Mouse (Mus musculus) regulatory T cell (primary cell): ENCODE measurements around the gene Tnni2.

Experiments used
- in situ Hi-C: fragments of 300-600 bp; cut with MboI, MseI; formaldehyde crosslinking; loops from one replicate; pipeline ENCODE4 v1.15.1; 2025; ENCODE audit warnings: high pct_unique_total_duplicates

The Tnni2 gene

GRCm38 (mm10) chr7:142458676-142459298 lies 17.2 kb downstream of the Tnni2 start:
- in situ Hi-C loops = no loop called here

DNA sequence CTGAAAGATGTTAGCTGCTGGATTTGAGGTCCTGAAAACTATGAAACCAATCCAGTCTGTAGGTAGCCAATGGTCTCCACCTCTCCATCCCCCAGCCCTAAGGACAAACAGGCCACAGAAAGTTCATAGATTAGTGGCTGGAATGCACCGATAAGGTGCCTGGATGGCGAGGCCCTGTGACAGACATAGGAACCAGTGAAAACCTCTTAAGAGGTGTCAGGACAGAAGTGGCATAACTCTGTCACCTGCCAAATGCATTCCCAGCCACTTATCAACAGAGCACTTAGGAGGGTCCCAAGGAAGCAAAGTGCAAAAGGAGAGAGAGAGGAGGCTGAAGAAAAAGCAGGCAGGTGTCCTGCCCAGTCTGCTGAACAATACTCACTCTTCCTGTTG lies 17.7 kb downstream of the Tnni2 start:
- in situ Hi-C loops = no loop called here

DNA sequence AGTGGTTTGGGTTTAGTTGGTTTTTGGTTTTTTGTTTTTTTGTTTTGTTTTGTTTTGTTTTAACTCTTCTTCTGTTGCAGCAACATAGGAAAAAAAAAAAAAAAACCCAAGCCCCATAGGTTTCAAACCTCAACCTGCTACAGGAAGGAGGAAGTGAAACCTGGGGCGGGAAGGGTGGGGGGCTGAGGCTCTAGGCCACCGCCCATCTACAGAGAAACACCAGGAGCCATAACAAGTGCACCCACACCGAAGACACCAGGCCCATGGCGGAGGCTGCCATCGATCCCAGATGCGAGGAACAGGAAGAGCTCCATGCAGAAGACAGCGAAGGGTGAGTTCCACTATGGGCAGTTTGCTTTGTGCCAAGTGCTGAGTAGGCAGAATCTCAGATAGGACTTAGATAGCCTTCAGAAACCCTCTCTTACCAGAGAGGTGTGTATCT lies 19.0 kb downstream of the Tnni2 start, which contains the start of gene Lsp1:
TSS of gene Lsp1 (plus strand) at position 174 of the 442 bp plus-strand sequence.
- in situ Hi-C loops = loop anchor here (5.0 kb wide), 1 partner anchor 73 kb away; the partner anchor contains the start of gene Ctsd

GRCm38 (mm10) chr7:142461446-142461845 lies 19.8 kb downstream of the Tnni2 start:
- in situ Hi-C loops = loop anchor here (5.0 kb wide), 1 partner anchor 74 kb away; the partner anchor contains the start of gene Ctsd

GRCm38 (mm10) chr7:142462190-142462589 lies 20.6 kb downstream of the Tnni2 start:
- in situ Hi-C loops = loop anchor here (5.0 kb wide), 1 partner anchor 75 kb away; the partner anchor contains the start of gene Ctsd

GRCm38 (mm10) chr7:142462594-142463078 lies 21.0 kb downstream of the Tnni2 start:
- in situ Hi-C loops = loop anchor here (5.0 kb wide), 1 partner anchor 75 kb away; the partner anchor contains the start of gene Ctsd

DNA sequence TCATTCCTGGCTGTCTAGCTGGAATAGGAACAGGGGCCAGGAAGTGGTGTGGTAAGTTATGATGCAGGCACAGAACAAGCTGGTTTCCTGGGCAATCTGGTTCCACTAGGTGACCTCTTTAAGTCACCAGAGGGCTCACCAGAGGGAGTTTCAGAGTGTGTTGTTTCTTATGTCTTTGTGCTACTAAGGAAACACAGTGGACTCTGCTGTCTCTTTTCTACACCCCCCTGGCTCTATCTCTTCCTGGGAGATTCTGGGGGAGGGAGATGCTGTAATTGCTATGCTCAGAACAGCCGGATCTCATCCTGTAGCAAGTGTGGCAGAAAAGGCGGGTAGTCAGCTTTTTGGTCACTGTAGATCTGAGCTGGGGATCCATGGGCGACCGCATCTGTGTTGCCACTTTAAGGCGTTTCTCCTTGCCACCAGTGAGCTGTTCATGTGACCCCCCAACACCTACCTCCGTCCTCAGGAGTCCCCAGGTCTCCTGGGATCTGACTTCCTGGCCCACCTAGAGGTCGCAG lies 28.6 kb downstream of the Tnni2 start:
- in situ Hi-C loops = no loop called here

DNA sequence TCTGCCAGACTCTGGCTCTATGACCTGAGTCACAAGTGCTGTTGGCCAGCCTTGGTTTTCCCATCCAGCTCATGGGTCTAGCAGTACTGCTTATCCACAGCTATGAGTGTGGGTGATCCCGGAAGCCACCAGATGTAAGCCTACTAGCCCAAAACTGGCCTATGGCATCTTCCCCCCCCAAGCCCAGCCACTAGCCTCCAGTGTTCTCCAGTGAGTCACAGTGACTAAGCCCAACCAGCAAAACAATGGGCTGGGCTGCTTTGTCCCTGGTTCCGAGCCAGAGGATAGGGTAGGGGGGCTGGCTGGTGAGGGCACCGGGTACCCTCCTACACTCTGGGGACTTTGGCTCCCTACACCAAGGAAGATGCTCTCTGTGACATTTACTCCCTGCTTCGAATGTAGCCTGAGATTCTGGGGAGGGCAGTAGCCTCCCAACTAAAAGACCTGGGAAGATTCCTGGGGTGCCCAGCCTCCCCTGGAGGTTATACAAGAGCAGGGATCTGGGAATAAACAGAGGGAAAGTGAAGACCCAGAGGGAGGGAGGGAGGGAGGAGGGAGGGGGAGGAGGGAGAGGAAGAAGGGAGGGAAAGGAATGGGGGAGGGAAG lies 29.3 kb downstream of the Tnni2 start:
- in situ Hi-C loops = no loop called here

GRCm38 (mm10) chr7:142471414-142471861 lies 29.8 kb downstream of the Tnni2 start:
- in situ Hi-C loops = no loop called here

DNA sequence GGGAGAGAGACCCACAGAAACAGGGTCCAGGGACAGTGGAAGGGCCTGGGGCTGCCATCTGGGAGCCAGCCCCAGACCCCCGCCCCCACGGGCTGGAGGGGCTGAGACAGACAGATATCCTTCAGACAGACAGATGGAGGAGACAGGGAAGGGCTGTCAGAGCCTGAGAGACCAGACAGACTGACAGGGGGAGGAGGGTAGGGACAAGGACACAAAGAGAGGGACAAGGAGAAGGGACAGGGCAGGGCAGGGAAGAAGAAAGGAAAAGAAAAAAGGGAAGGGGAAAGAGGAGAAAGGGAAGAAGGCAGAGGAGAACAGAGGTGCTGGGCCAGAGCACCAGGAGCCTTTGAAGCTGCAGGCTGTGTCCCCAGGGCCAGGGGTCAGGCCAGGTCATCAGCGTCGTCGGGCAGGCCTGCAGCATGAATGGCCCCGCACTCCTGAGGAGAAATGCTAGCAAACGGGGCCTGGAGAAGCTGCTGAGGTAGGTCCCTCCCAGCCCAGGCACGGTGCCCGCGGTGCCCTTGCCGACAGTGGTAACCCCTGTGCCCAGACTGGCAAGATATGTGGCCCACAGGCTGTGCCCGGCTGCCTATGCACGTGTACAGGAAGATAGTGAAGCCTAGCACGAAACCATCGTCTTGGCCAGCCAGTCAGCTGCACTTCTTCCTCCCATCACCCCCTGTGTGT lies 30.4 kb downstream of the Tnni2 start:
- in situ Hi-C loops = no loop called here

GRCm38 (mm10) chr7:142472936-142473335 lies 31.3 kb downstream of the Tnni2 start:
- in situ Hi-C loops = no loop called here

DNA sequence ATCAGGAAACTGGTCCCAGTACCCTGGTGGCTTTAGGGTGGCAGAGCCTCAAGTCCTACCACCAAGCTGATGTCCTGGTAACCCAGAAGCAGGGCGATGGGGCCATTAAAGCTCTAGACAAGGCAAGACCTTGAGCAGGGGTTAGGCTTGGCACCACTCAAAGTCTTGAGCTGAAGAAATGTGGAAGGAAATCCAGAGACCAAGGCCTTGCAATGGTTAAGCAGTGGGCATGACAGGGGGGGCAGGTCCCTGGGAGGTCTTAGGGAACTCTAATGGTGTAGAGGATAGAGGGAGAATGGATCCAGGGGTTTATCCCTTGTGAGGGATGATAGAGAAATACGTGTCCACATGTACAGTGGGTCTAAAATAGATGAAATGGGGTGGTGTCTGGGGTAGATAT lies 31.9 kb downstream of the Tnni2 start:
- in situ Hi-C loops = no loop called here

- in situ Hi-C loops = no loop called here
Measured at GRCm38 (mm10) chr7:142474799-142475198, 33.2 kb downstream of the Tnni2 start.

DNA sequence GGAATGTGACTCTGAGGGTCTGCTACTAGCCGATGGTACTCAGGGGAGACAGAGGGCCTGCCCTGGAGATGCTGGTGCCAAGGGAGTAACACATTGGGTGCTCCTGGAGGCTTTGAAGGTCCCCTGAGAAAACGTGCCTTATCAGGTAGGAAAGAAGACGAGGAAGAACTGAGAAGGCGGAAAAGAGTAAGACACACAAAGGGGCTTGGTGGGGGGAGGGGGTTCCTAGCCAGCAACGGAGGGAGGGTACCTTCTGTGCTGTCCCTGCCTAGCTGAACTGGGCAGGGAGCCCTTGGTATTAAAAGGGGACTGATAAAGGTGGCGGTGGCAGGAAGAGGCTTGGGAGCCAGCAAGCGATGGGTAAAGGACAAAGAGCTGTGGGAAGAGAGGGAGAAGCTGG lies 34.0 kb downstream of the Tnni2 start:
- in situ Hi-C loops = no loop called here

DNA sequence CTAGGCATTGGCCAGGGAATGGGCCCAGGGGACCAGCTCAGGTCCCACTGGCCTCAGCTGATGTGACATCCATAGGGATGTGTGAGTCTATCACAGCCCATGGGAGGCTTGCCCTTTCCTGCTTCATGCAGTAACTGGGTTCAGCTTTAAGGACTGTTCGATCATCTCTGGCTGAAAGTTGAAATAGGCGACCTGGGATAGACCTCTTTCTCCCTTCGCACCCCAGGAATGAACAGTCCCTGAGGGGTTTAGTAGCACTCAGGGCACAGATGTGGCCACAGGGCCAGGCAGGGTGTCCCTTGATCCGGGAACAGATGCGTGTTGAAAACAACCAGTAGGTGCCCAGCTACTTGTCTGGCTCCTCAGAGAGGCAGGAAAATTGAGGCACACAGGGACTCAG lies 34.7 kb downstream of the Tnni2 start:
- in situ Hi-C loops = no loop called here

GRCm38 (mm10) chr7:142476795-142477452 lies 35.3 kb downstream of the Tnni2 start:
- in situ Hi-C loops = no loop called here

DNA sequence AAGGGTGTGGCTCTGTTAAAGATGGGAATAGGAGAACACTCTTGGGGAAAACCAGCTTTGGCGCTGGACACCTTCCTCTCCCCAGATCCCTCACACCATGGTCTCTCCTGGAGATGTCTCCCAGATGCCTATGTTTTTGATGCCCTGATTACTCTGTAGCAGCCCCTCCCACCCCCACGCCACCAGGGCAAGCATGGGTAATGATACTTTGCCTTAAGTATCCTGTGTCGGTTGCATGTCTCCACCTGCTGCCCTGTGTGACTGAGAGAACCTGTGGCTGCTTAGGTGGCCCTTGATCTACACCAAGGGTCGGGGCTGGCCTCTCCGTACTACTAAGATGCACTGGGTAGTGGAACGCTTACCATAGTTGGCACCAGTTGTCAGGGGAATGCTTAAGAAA lies 36.4 kb downstream of the Tnni2 start:
- in situ Hi-C loops = no loop called here

DNA sequence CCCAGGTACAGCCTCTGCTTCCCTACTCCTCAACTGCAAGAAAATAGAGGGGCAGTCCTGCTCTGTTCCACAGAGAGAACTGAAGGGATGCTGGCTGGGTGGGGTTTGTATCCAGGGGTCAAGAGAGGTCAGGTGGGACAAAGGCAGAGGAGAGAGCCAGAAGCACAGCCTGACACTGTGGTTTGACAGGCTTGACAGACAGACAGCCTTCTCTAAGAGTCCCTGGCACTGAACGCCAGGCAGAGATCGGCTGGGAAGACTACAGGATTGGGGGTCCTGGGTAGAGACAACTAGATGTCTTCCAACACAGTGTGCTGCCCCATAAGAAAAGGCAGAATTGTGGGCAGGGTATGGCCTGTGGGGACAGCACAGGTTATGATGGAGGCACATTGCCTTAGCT lies 37.0 kb downstream of the Tnni2 start:
- in situ Hi-C loops = no loop called here

GRCm38 (mm10) chr7:142479307-142479706 lies 37.7 kb downstream of the Tnni2 start:
- in situ Hi-C loops = no loop called here

- in situ Hi-C loops = no loop called here
Measured at GRCm38 (mm10) chr7:142479886-142480285, 38.3 kb downstream of the Tnni2 start.

DNA sequence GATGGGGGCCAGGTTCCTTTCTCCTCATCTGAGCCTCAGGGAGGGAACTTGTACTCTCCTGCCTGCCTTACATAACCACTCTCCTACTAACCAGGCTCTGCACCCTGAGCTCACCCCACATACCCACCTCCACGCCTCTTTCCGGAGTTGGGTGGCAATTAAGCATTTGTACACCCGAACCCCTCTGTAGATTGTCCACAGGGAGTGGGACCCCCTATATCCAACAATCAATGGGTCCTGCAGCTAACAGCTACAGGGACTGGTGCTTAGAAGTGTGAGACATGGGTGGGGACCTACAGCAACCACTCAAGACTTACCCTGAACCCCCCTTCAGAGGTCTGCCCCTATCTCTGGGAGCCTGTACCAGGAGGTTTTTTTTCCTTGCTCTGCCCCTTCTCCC lies 39.1 kb downstream of the Tnni2 start:
- in situ Hi-C loops = no loop called here

DNA sequence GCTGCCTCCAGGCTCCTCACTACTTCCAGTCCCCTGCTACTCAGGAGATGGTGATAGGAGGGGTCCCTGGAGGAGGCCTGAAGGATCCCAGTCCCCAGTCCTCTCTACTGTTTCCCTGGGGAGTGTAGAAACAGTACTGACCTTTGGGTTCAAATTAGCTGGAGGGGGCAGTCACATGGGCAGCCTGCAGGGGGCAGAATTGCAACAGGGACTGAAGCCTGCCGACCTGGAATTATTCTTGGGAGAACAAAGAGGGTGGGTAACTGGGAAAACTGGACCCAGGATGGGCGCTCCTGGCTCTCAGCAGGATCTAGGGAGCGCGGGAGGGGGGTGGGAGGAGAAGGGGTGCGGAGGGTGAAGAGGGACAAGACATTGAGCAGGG lies 39.6 kb downstream of the Tnni2 start:
- in situ Hi-C loops = no loop called here
